Mouse (Mus musculus) limb, embryonic 14.5 days (tissue): Measurements from ENCODE around the gene Pdgfb. TPM values are rescaled to one million over a fixed set of nuclear protein-coding genes. Genes with fewer than 3 reads are reported as not detected.

Experiments
- ATAC-seq: fragments of 200-750 bp; cut with Nextera tagmentation; 2 replicates; pipeline ENCODE4 v1.8.0; 2017; ENCODE audit warnings: low read depth, moderate number of reproducible peaks, moderate TSS enrichment; ENCODE audit not compliant: low FRiP score
- DNase-seq: peaks from one replicate; pipeline ENCODE4 v3.0.0-alpha.2; 2015; ENCODE audit warnings: low spot score
- H3K27ac ChIP-seq: fragments of 300-500 bp; sonication (generic); replicated peaks from 2 replicates; pipeline ENCODE4 v1.5.1; 2014; ENCODE audit warnings: low read depth, mild to moderate bottlenecking, low read length, moderate library complexity, mixed read lengths
- H3K27me3 ChIP-seq: fragments of 300-500 bp; sonication (generic); 2 replicates; pipeline ENCODE4 v1.6.1; 2014; ENCODE audit warnings: low read length, mixed read lengths; ENCODE audit not compliant: control insufficient read depth, insufficient read depth
- H3K36me3 ChIP-seq: fragments of 300-500 bp; sonication (generic); 2 replicates; pipeline ENCODE4 v1.6.1; 2014; ENCODE audit warnings: mild to moderate bottlenecking, low read length, moderate library complexity, mixed read lengths; ENCODE audit not compliant: control insufficient read depth, insufficient read depth
- H3K4me1 ChIP-seq: fragments of 300-500 bp; sonication (generic); 2 replicates; pipeline ENCODE4 v1.6.1; 2014; ENCODE audit warnings: antibody characterized with exemption, low read length, mixed read lengths; ENCODE audit not compliant: control insufficient read depth, insufficient read depth
- H3K4me2 ChIP-seq: fragments of 300-500 bp; sonication (generic); replicated peaks from 2 replicates; pipeline ENCODE4 v1.6.1; 2014; ENCODE audit warnings: low read depth, mild to moderate bottlenecking, low read length, moderate library complexity; ENCODE audit not compliant: severe bottlenecking
- H3K4me3 ChIP-seq: fragments of 300-500 bp; sonication (generic); replicated peaks from 2 replicates; pipeline ENCODE4 v1.5.1; 2014; ENCODE audit warnings: low read length
- H3K9ac ChIP-seq: fragments of 300-500 bp; sonication (generic); 2 replicates; pipeline ENCODE4 v1.6.1; 2014; ENCODE audit warnings: mild to moderate bottlenecking, low read depth, low read length, moderate library complexity; ENCODE audit not compliant: severe bottlenecking
- H3K9me3 ChIP-seq: fragments of 300-500 bp; sonication (generic); 2 replicates; pipeline ENCODE4 v1.6.1; 2016; ENCODE audit warnings: low read length; ENCODE audit not compliant: control insufficient read depth
- POLR2A ChIP-seq: fragments of 200-500 bp; IDR thresholded peaks from 2 replicates; pipeline ENCODE4 v1.8.0; 2012; ENCODE audit warnings: inconsistent platforms, mild to moderate bottlenecking, moderate library complexity, borderline replicate concordance; ENCODE audit not compliant: insufficient read depth, insufficient read length; ENCODE audit errors: extremely low read depth
- WGBS: fragments of 180-500 bp; shearing (Covaris S2); extraction: QIAGEN DNeasy Blood & Tissue Kit; methylation state at CpG from one replicate; pipeline ENCODE4 v1.1.7; 2014; 5-methylcytosine and 5-hydroxymethylcytosine counted together
- polyA plus RNA-seq, 2 experiments: library from polyadenylated mRNA; depleted of rRNA in 1 of 2; stranded (reverse) in 1 of 2; unstranded in 1 of 2; fragments of >200 nt; fragmentation: Nextera tagmentation in 1 of 2; extraction: Ambion mirVana in 1 of 2; gene quantifications; 2 replicates each; pipeline versions ENCODE4 v1.2.1 to v1.2.3; 2012 to 2014

Pdgfb gene
- polyA plus RNA-seq, 2 experiments: 4.2 to 15.4 TPM

GRCm38 (mm10) chr15:79961366-79961921 is 53.3 kb downstream of the Pdgfb start:
- DNase-seq (no peak), ATAC-seq (peak; percentile 23; the same call in 1 of the 2 replicates)
- H3K9ac ChIP-seq: no peak overlapping the region
- H3K9me3 ChIP-seq: no peaks in the 10 kb centered on the region
- H3K4me2 ChIP-seq: no peak overlapping the region
- no peaks in the 10 kb centered on the region for H3K27me3 ChIP-seq
- H3K4me1 ChIP-seq: no peaks in the 10 kb centered on the region
- TF ChIP-seq POLR2A: no peak
- no peak overlapping the region for H3K4me3 ChIP-seq
- no peaks in the 10 kb centered on the region for H3K36me3 ChIP-seq
- no peak overlapping the region for H3K27ac ChIP-seq
- WGBS: 64% methylated on average over 9 of the region's 9 CpGs

- no peaks in the 10 kb centered on the region for H3K9me3 ChIP-seq
- 47% methylated on average over 3 of the region's 3 CpGs for WGBS
- H3K4me1 ChIP-seq: no peaks in the 10 kb centered on the region
Measured at GRCm38 (mm10) chr15:79958418-79958817, 56.4 kb downstream of the Pdgfb start.

GRCm38 (mm10) chr15:79956559-79956958 is 58.2 kb downstream of the Pdgfb start:
- no peak overlapping the region for H3K9ac ChIP-seq
- H3K9me3 ChIP-seq: no peaks in the 10 kb centered on the region
- no peaks in the 10 kb centered on the region for H3K27me3 ChIP-seq
- no peak overlapping the region for H3K4me3 ChIP-seq
- no peak for TF ChIP-seq POLR2A
- no peaks in the 10 kb centered on the region for H3K36me3 ChIP-seq
- H3K4me1 ChIP-seq: peaks cover 11% of the 10 kb centered on the region
- DNase-seq: no peak
- 84% methylated on average over 8 of the region's 8 CpGs for WGBS
- H3K4me2 ChIP-seq: no peak overlapping the region
- H3K27ac ChIP-seq: no peak overlapping the region
- no peak for ATAC-seq

More at GRCm38 (mm10) chr15:79958418-79958817, 56.4 kb downstream of the Pdgfb start:
- DNase-seq (no peak), ATAC-seq (no peak)
- Histone ChIP-seq H3K4me2 (no peak overlapping the region), H3K27ac (no peak overlapping the region), H3K27me3 (no peaks in the 10 kb centered on the region), H3K4me3 (no peak overlapping the region), H3K36me3 (no peaks in the 10 kb centered on the region), H3K9ac (no peak overlapping the region)
- no peak for TF ChIP-seq POLR2A

- DNase-seq: no peak
- Histone ChIP-seq H3K9me3 (no peaks in the 10 kb centered on the region), H3K36me3 (no peaks in the 10 kb centered on the region), H3K4me3 (no peak overlapping the region), H3K4me2 (no peak overlapping the region), H3K4me1 (peaks cover 33% of the 10 kb centered on the region), H3K9ac (no peak overlapping the region), H3K27ac (no peak overlapping the region), H3K27me3 (no peaks in the 10 kb centered on the region)
- WGBS: 73% methylated on average over 7 of the region's 7 CpGs
- ATAC-seq: no peak
- TF ChIP-seq POLR2A: no peak
Measured at GRCm38 (mm10) chr15:79953470-79953869, 61.3 kb downstream of the Pdgfb start.

- H3K27ac ChIP-seq: no peak overlapping the region
- ATAC-seq: no peak
- H3K36me3 ChIP-seq: no peaks in the 10 kb centered on the region
- H3K4me3 ChIP-seq: no peak overlapping the region
- 39% methylated on average over 11 of the region's 11 CpGs for WGBS
- H3K9me3 ChIP-seq: no peaks in the 10 kb centered on the region
- H3K4me2 ChIP-seq: no peak overlapping the region
- TF ChIP-seq POLR2A: no peak
- peak overlapping the region; percentile 41 for H3K9ac ChIP-seq
- no peak for DNase-seq
- H3K27me3 ChIP-seq: no peaks in the 10 kb centered on the region
- H3K4me1 ChIP-seq: peaks cover 33% of the 10 kb centered on the region
Measured at GRCm38 (mm10) chr15:79952504-79953231, 62.1 kb downstream of the Pdgfb start.
